Mouse (Mus musculus): Measurements from ENCODE around the gene Psme4.

Psme4 gene

DNA sequence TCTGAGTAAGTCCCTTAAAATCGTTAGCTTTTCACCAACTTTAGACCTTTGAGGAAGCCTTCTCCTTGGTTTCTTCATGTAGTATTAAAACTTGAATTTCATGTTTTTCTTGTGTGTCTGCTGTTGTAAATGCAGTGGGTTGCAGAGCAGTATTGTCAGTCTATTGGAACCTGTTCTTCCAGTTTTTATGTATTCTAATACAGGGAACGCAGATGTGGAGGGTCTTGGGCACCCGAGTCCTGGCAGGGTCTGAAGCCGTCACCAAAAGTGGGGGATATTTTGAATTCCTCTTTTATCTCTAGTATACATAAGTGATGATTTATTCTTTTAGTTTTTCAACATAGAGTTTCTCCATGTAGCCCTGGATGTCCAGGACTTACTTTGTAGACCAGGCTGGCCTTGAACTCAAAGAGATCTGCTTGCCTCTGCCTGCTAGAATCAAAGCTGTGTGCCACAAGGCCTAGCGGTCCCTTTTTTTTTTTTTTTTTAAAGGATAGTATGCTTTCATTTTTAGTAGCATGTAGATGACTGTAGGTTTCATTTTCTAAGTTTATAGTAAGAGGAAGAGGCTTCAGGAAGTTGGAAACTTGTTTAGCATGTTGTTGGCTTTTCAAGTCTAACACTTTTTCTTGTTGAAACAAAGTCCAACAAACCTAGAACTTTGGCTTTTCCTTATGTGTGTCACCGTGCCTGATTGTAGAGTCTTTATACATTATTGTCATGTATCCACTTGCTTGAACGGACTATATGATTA lies 14.9 kb downstream of the Psme4 start:
- no peak for DNase-seq (ENCODE audit: low read depth, low spot score)

DNA sequence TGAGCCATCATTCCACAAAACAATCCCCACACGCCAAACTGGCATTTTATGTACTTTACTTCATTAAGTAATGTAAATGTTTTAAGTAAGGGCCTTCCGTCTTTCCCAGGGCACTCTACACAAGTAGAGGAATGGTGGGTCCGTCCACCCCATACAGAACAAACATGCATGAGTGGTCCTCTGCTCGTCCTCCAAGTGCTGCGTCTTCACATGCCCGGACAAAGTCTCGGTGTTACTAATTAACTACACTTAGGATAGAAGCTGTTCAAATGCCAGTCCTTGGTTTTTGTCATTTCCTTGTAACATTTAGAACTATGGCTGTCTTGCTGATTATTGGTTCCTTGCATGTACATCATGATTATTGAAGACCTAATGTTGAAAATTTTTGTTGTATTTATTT lies 21.2 kb downstream of the Psme4 start:
- DNase-seq (ENCODE audit: low read depth, low spot score), result no peak

DNA sequence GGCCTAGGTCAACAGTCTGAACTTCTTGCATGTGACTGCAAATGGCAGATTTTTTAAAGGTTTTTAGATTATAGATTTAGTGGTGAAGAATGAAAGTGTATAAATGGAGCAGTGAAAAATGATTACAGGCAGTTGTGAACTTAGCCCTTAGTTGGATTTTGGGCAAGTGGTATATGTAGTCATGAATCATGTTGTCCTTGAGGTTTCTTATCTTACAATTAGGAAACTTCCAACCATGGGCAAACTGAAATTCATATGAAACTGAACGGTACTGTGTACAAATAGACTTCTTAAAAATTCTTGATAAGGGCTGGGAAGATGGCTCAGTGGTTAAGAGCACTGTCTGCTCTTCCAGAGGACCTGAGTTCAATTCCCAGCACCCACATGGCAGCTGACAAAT lies 22.2 kb downstream of the Psme4 start:
- DNase-seq (ENCODE audit: low read depth, low spot score), result no peak

DNA sequence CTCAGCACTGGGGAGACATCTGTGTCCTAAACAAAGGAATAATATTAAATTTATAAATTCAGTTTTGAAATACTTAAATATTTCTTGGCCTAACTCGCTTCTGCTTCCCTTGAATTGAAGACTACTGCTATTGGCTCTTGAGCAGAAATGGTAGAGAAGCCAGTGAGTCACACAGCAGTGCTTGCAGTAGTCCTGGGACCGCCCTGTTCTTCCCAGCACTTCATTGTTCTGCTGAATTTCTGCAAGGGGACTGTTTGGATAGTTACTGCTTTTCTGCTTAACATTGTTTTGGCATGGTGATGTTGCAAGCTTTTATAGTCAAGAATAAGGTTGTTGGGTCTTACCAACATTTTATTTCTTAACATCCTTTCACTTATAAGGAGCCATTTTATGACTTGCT lies 25.7 kb downstream of the Psme4 start:
- no peak for DNase-seq (ENCODE audit: low read depth, low spot score)

DNA sequence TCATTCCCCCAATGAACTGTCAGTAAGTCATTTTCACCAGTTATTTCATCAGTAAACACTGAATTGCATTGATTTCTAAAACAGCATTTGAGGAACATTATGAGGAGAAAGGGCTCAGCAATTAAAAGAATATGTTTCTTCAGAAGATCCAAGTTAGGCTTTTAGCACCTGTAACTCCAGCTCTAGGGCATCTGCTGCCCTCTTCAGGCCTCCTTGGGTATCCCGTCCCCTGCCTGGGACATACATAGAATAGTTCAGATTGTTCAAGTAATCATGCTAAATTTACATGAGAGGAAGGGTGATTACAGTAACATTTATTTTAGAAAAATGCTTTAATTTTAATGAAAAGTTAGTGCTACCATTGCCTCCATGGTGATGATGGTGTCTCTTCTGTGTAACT lies 28.0 kb downstream of the Psme4 start:
- no peak for DNase-seq (ENCODE audit: low read depth, low spot score)

DNA sequence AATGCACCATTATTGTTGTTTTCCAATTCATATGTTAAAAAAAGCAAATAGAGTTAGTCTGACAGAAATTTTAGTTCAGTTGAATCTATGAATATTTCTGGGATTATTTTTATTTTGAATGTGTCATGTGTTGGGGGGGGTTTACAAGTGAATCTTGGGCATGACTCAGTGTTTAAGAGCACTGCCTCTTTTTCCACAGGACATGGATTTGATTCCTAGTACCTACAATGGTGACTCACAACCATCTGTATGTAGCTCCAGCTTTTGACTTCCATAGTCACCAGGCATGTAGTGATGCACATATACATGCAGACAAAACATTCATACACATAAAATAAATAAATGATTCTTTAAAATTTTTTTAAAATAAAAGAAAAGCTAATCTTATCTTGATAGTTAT lies 28.6 kb downstream of the Psme4 start:
- DNase-seq (ENCODE audit: low read depth, low spot score), result no peak

DNA sequence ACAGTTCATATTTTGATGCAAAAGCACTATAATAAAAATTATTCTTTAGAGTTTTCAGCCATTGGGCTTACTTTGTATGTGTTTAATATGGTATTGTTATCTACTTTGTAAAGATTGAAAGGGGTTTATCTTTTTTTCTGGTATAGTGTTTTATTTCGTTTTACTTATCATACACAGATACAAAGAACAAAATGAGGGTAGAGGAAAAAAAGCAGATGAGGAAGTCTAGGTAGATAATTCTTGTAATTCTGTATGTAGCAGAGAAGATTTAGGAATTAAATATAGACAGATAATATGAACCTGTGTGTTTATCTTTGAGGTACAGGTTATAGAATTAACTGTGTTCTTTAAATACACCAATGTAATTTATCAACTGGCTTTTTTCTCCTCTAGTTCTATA lies 30.9 kb downstream of the Psme4 start:
- DNase-seq (ENCODE audit: low read depth, low spot score), result no peak

DNA sequence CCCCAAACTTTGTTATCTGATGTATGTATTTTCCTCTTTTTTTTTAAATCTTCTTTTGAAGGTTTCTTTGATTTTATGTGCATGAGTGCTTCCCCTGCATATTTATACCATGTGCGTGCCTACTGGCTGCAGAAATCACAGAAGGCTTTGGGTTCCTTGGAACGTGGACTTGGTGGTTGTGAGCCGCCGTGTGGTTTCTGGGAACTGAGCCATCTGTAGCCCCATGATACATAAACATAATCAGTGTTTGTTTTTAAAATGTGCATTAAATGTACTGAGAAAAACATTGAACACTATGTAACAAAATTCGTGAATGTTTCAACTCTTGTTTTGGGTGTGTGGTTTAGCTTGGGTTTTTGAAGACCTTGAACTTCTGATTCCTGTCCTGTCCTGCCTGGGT lies 49.6 kb downstream of the Psme4 start:
- no peak for DNase-seq (ENCODE audit: low read depth, low spot score)

DNA sequence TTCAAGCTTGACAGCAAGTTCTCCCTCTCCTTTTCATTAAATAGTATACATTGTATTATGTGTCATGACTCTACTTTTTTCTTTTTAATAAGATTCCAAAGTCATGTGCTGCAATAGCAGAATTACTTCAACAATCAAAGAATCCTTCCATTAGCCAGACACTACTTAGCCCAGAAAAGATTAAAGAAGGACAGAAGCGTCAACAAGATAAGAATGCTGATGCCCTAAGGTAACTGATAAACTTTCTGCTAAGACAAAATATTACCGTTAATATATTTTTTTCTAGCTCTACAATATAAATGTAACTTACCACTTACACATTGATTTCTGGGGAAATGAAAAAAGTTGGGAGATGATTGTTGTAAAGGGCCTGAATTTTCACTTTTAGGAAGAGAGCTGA lies 67.3 kb downstream of the Psme4 start:
- DNase-seq (ENCODE audit: low read depth, low spot score), result no peak

DNA sequence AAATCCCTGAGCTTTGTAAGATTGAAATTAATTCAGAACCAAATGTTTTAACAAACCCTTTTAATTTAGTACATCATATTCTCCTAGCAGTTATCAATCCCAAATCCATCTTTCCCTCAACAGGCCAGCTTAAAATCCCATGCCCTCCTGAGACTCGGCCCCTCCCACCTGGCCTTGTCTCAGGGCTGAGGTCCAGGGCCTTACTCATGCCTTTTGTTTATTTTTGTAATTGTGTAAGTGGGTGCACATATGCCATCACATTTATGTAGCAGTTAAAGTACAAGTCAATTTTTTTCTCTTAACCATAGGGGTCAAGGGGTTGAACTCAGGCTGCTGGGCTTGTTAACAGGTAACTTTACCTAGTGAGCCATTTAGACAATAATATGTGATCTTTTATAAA lies 72.8 kb downstream of the Psme4 start:
- no peak for DNase-seq (ENCODE audit: low read depth, low spot score)

DNA sequence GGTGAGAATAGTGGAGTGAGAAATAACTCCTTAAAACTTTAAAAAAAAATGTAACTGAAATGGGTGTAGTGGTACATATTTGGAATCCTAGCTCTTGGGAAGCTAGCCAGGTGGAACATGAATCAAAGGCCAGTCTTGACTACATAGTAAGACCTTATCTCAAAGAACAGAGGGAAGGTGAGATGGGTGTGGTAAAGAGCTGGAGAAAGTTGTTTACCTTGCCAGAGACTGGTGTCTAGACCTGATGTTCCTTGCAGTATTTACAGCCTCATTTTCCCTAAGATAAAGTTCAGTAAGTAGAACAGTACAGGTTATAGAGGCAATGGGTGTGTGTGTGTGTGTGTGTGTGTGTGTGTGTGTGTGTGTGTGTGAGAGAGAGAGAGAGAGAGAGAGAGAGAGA lies 100.9 kb downstream of the Psme4 start:
- no peak for DNase-seq (ENCODE audit: low read depth, low spot score)

DNA sequence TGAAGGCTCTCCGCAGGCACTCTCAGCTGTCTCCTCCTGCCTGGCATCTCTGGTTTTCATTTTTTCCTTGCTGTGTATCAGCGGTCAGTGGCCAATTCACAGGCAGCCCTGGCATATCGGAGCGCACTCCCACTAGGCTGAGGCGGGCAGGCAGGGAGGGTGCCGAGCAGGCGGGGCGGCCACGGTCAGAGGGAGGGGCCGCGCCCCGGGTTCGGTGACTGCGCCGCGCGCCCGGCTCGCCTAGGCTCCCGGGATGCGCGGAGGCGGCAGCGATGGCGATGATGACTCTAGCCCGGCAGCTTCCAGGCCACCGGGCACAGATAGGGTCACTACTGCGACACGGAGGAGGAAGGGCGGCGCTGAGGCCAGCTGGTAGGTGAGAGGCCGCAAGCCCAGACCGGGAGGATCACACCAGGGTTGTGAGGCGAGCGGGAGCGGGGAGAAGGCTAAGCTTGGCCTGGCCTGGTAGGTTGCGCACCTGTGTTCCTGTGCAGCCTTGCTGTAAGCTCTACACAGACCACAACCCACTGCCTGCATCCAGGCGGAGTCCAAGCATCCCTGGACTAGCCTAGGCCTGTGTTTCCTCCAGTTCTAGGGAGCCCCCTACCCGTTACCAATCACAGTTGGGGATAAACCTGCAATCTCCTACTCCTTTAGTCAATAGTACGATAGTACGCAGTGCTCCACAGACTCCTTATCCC lies 113.8 kb downstream of the Psme4 start, which contains the start of the genes Gpr75 and Asb3:
Gene Gpr75, plus strand, starts transcription at position 188 of the 701 bp plus-strand sequence.
Gene Asb3, plus strand, starts transcription at position 246 of the 701 bp plus-strand sequence.
- DNase-seq (ENCODE audit: low read depth, low spot score), result peak; percentile 47

DNA sequence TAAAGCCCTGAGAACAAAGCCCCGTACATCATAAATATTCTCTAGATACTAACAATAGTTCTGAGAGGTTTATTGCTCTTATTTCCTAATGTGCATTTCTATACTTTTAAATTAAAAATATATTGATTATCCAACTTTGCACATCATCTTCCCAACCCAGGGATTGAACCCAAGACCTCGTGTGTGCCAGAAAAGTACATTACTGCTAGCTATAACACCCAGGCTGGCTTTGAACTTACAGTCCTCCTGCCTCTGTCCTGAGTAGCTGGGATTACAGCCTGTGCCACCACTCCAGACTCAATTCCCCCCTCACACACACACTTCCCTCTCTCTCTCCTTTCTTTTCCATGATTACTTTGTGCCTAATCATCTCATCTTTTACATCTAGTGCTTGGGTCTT lies 116.6 kb downstream of the Psme4 start:
- no peak for DNase-seq (ENCODE audit: low read depth, low spot score)

DNA sequence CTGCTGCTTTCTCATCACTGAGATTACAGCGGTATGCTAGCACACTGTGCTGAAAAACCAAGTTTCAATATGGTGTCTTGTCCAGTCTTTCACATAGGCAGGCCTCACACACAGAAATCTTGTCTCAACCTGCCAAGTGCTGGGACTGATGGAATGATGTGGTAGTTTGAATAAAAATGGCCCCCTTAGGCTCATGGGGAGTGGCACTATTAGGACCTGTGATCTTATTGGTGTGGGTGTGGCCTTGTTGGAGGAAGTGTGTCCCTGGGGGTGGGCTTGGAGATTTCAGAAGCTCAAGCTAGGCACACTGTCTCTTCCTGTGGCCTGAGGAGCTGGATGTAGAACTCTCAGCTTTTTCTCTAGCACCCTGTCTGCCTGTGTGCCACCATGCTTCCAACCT lies 124.7 kb downstream of the Psme4 start:
- no peak for DNase-seq (ENCODE audit: low read depth, low spot score)

DNA sequence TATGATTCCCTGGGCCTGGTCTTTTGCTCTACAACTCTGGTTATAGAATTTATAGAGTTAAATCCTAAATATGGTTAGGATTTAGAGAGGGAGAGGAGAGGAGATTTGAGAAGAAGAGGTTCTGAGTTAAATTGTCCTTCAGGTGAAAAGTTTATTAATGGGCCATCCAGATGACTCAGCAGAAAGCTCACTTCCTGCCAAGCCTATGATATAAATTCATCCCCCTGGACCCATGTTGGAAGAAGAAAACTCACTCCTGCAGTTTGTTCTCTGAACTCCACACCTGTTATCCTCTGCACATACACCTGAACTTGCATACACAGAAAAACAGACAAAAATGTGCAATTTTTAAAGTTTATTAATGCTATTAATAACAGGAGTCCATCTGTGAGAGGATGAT lies 127.8 kb downstream of the Psme4 start:
- no peak for DNase-seq (ENCODE audit: low read depth, low spot score)

DNA sequence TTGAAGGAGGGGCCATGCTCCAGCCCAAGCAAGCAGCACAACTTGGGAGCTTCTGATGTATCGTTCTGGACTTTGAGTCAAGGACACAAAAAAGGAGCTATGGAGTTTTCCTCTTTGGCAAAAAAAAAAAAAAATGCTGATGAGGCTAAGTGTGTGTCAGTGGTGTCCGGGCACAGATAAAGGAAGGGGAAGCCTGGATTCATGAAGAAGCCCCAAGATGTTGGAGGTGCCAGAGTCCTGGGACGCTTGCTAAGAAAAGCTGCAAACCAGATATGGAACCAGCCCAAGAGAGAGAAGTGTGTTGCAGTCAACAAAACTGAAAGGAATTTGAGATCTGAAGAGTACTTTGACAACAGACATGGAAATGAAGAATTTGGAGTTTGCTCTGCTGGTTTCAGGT lies 140.8 kb downstream of the Psme4 start:
- no peak for DNase-seq (ENCODE audit: low read depth, low spot score)

DNA sequence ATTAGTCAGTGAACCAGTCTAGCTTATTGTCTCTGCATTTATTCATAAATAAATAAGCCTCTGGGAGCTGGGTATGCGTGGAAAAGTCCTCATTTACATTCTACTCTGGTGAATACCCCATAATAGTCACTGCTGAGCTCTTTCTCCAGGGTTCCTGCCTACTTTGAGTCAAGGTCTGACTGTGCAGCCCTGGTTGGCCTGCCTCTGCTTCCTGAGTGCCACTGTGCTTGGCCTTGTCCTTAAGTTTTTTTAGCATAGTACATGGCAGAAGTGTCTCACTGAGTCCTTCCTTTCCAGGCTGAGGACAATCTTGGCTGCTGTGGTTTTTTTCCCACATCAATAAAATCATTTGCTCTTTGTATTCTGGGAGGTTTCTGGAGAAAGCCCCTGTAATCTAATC lies 149.1 kb downstream of the Psme4 start:
- no peak for DNase-seq (ENCODE audit: low read depth, low spot score)

DNA sequence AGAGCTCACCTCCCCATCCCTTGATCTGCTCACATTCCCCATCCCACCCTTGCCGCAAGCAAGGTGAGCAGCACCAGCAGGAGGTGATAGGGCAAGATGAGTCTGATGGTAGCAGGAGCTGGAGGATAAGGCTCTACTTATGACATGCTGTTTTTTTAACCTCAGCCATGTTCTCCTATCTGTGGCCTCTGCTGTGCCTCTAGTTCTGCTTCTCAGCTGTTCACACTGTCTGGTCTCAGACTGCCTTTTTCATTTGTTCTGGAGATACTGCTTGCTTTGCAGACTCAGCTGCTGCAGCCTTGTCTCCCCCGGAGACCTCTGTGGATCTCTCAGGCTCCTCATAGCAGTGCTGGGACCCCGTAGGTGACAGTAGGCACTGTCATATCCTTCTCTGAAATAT lies 151.8 kb downstream of the Psme4 start:
- DNase-seq (ENCODE audit: low read depth, low spot score), result no peak

DNA sequence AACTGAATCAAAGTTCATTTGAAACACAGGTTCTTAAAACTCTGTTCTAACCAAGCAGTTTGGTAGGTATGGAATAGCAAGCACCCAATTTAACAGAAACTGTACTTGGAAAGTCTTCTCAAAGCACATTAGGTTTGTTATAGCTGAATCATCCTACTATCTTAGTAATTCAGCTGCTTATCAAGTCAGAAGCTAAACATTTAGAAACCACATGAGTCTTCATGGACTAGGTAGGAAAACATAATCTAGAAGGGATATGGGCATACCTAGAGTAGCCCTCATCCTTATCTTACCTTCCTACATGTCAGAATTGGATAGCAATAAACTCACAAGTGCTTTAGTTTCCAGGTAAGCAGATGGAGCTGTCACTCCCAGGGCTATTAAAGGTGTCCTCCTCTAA lies 156.6 kb downstream of the Psme4 start:
- no peak for DNase-seq (ENCODE audit: low read depth, low spot score)

DNA sequence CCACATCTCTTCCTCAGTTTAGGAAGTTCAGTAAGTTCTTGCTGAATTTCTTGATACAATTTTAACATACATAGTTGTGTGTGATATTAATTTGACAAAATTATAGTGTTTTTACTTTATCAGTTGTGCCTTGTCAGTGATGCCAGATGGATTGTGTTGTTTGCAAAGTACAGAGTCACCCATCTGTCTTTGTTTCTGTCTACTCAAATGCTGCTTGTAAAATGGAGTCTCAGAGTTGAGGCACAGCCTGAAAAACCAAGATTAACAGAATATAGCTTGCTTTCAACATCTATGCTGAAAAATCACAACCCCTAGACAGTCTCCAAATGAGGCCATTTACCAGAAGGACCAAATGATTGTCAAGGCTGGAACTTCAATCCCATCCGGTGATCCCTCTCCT lies 157.0 kb downstream of the Psme4 start:
- DNase-seq (ENCODE audit: low read depth, low spot score), result peak; percentile 5
